Mouse (Mus musculus) hindbrain, embryonic 14.5 days (tissue): ENCODE results near the gene Rrp15. TPM values are rescaled to one million over a fixed set of nuclear protein-coding genes. Genes with fewer than 3 reads are reported as not detected.

Source experiments
- ATAC-seq: fragments of 200-750 bp; cut with Nextera tagmentation; 2 replicates; pipeline ENCODE4 v1.8.0; 2017; ENCODE audit warnings: moderate number of reproducible peaks, mild to moderate bottlenecking, moderate TSS enrichment, moderate library complexity; ENCODE audit not compliant: low FRiP score
- DNase-seq: peaks from one replicate; pipeline ENCODE4 v3.0.0-alpha.2; 2015; ENCODE audit warnings: low spot score
- H3K27ac ChIP-seq: fragments of 300-500 bp; sonication (generic); 2 replicates; pipeline ENCODE4 v1.5.1; 2014; ENCODE audit warnings: mild to moderate bottlenecking, moderate library complexity
- H3K27me3 ChIP-seq: fragments of 300-500 bp; sonication (generic); 2 replicates; pipeline ENCODE4 v1.6.1; 2014; ENCODE audit warnings: mild to moderate bottlenecking, low read length, mixed read lengths; ENCODE audit not compliant: control insufficient read depth, insufficient read depth
- H3K36me3 ChIP-seq: fragments of 300-500 bp; sonication (generic); replicated peaks from 2 replicates; pipeline ENCODE4 v1.6.1; 2014; ENCODE audit not compliant: control insufficient read depth, insufficient read depth
- H3K4me1 ChIP-seq: fragments of 300-500 bp; sonication (generic); replicated peaks from 2 replicates; pipeline ENCODE4 v1.6.1; 2014; ENCODE audit warnings: antibody characterized with exemption, low read length, mixed read lengths; ENCODE audit not compliant: control insufficient read depth, insufficient read depth
- H3K4me2 ChIP-seq: fragments of 300-500 bp; sonication (generic); replicated peaks from 2 replicates; pipeline ENCODE4 v1.6.1; 2014; ENCODE audit warnings: mild to moderate bottlenecking, moderate library complexity
- H3K4me3 ChIP-seq: fragments of 300-500 bp; sonication (generic); replicated peaks from 2 replicates; pipeline ENCODE4 v1.5.1; 2014; ENCODE audit warnings: mild to moderate bottlenecking, low read length
- H3K9ac ChIP-seq: fragments of 300-500 bp; sonication (generic); 2 replicates; pipeline ENCODE4 v1.6.1; 2014
- H3K9me3 ChIP-seq: fragments of 300-500 bp; sonication (generic); 2 replicates; pipeline ENCODE4 v1.6.1; 2016; ENCODE audit warnings: low read length; ENCODE audit not compliant: control insufficient read depth
- WGBS: fragments of 180-500 bp; shearing (Covaris S2); extraction: QIAGEN DNeasy Blood & Tissue Kit; methylation state at CpG from one replicate; pipeline ENCODE4 v1.1.7; 2014; 5-methylcytosine and 5-hydroxymethylcytosine counted together
- polyA plus RNA-seq: library from polyadenylated mRNA; unstranded; fragments of >200 nt; fragmentation: Nextera tagmentation; extraction: Ambion mirVana; gene quantifications from 2 replicates; pipeline ENCODE4 v1.2.1, GENCODE M21; 2014

Gene Rrp15
- polyA plus RNA-seq, 1 experiment from 2014 or later: 27.9 TPM

DNA sequence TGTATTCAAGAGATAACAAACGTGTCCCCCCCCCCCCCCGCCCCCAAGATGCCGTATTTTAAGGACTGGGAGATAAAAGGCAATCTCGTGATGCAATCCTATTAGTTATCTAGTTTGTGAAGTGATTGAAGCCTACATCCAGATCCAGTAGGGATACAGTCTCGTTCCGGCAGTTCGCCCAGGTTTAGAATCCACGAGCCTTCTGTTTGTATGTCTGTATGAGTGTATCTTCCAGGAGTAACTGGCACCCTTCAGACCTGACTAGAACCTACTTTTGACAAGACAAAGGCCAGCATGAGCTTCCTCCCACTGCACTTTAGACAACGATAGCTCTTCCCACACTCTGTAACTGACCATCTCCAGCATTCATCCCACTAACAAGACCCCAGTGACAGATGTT is 57.5 kb downstream of the Rrp15 start:
- ATAC-seq (no peak), DNase-seq (no peak)
- Histone ChIP-seq H3K27ac (no peak overlapping the region), H3K9me3 (no peaks in the 10 kb centered on the region), H3K9ac (no peak overlapping the region), H3K4me2 (no peak overlapping the region), H3K4me3 (no peak overlapping the region), H3K4me1 (no peaks in the 10 kb centered on the region), H3K36me3 (no peaks in the 10 kb centered on the region), H3K27me3 (no peaks in the 10 kb centered on the region)
- 79% methylated on average over 9 of the region's 9 CpGs for WGBS

DNA sequence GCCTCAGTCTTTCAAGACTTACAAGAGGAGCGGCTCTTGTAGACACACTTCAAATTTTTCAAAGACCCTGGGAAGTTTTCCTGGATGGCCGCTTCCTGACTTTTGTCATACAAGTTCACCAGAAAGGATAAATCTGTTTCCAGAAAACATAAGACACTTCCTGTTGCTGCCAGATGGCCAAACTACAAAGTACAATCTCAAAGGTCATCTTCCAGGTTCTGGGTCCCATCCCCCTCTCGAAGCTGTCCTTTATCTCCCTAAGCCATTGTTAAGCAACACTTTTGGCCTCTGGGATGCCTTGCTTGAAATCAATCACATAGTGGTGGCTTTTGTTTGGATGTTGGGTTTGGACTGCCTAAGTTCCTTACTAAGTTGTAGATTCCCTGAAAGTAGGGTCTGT is 65.1 kb downstream of the Rrp15 start:
- Histone ChIP-seq H3K4me1 (no peaks in the 10 kb centered on the region), H3K36me3 (no peaks in the 10 kb centered on the region), H3K9me3 (no peaks in the 10 kb centered on the region), H3K27ac (no peak overlapping the region), H3K4me3 (no peak overlapping the region), H3K9ac (no peak overlapping the region), H3K4me2 (no peak overlapping the region), H3K27me3 (no peaks in the 10 kb centered on the region)
- WGBS: 86% methylated on average over 3 of the region's 3 CpGs
- DNase-seq (no peak), ATAC-seq (no peak)

DNA sequence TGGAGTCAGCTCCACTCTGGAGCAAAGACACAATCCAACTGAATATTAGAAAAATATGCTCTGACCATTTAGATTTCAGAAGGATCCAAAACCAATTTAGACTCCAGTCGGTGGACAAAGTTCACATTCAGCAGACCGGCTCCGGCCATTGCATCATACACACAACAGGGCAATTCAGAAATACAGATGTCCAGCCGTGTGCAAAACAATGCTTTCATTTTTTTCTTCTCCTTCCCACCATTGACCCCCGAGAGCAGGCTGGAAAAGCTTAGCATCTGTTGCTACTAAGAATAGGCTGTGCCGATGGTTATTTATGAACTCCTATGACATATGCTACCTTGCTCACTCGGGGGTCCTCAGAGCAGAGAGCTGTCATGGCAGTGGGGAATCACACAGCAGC is 66.6 kb downstream of the Rrp15 start:
- no peak overlapping the region for H3K9ac ChIP-seq
- ATAC-seq (no peak), DNase-seq (no peak)
- no peaks in the 10 kb centered on the region for H3K27me3 ChIP-seq
- no peak overlapping the region for H3K4me2 ChIP-seq
- no peaks in the 10 kb centered on the region for H3K36me3 ChIP-seq
- no peaks in the 10 kb centered on the region for H3K4me1 ChIP-seq
- no peak overlapping the region; the same call in 1 of the 2 replicates for H3K27ac ChIP-seq
- WGBS: 28% methylated on average over 7 of the region's 7 CpGs
- H3K9me3 ChIP-seq: no peaks in the 10 kb centered on the region
- no peak overlapping the region for H3K4me3 ChIP-seq

DNA sequence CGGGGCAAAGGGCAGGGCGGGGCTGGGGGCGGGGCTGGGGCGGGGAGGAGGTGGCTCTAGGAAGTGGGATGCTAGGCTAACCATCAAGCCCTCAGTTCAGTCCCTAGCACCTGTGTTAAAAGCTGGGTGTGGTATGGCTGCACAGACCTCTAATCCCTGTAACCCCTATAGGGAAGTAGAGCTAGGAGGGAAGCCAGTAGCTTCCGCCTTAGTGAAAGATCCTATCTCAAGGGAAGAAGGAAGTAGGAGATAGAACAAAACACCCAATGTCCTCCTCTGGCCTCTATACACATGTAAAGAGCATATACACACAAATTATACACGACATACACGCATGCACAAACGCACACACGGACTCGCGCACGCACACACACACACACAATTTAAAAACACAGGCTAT is 71.5 kb downstream of the Rrp15 start:
- H3K4me3 ChIP-seq: no peak overlapping the region
- WGBS: 89% methylated on average over 12 of the region's 12 CpGs

DNA sequence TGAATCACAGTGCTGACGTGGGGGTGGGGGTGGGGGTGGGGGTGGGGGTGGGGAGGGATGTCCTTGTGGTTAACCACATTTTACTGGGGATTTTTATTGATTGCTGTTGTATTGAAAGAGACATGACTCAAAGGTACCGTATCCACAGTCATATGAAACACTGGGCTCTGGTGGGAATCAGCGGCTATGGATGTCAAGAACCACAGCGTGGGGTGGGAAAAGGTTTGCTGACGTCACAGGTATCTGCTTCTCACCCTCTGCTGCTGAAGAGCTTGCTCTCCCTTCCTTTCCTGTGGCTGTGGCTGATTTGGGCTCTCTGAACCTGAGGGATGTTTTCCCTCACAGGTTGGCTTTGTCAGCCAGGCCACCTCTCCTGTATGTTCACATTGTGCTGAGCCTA is 73.0 kb downstream of the Rrp15 start:
- Histone ChIP-seq H3K27ac (no peak overlapping the region), H3K27me3 (no peaks in the 10 kb centered on the region), H3K36me3 (no peaks in the 10 kb centered on the region), H3K9me3 (no peaks in the 10 kb centered on the region), H3K4me2 (no peak overlapping the region), H3K4me3 (no peak overlapping the region), H3K9ac (no peak overlapping the region), H3K4me1 (0 out of 2 replicates have a peak, but pooled peaks cover 9% of the 10 kb centered on the region)
- no peak for DNase-seq
- WGBS: 55% methylated on average over 5 of the region's 5 CpGs
- no peak for ATAC-seq

More for the DNA sequence above, 71.5 kb downstream of the Rrp15 start:
- Histone ChIP-seq H3K27me3 (no peaks in the 10 kb centered on the region), H3K4me1 (0 out of 2 replicates have a peak, but pooled peaks cover 9% of the 10 kb centered on the region), H3K27ac (no peak overlapping the region), H3K4me2 (no peak overlapping the region), H3K9ac (no peak overlapping the region), H3K9me3 (no peaks in the 10 kb centered on the region), H3K36me3 (no peaks in the 10 kb centered on the region)
- no peak for ATAC-seq
- DNase-seq: no peak

DNA sequence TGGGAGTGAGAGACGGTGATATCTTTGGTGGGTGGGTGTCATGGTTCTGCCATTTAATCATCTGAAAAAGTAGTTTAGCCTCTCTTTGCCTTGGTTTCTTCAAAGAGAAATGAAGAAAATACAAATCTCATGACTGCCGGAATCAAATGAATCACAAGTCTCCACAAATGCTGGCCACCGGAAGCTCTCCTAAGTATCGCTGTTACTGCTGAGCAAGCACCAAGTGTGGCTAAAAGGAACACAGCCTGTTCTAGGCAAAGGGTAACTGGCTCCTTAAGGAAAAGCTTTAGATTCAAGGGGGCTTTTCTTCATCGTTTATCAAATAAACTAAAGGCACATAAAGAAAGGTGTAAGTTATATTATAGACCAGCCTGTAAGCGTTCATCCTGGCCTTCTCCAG is 73.9 kb downstream of the Rrp15 start:
- Histone ChIP-seq H3K4me2 (no peak overlapping the region), H3K9ac (no peak overlapping the region), H3K27ac (no peak overlapping the region), H3K4me3 (no peak overlapping the region), H3K27me3 (no peaks in the 10 kb centered on the region), H3K36me3 (no peaks in the 10 kb centered on the region), H3K4me1 (0 out of 2 replicates have a peak, but pooled peaks cover 9% of the 10 kb centered on the region), H3K9me3 (no peaks in the 10 kb centered on the region)
- 76% methylated on average over 6 of the region's 6 CpGs for WGBS
- DNase-seq (no peak), ATAC-seq (no peak)

DNA sequence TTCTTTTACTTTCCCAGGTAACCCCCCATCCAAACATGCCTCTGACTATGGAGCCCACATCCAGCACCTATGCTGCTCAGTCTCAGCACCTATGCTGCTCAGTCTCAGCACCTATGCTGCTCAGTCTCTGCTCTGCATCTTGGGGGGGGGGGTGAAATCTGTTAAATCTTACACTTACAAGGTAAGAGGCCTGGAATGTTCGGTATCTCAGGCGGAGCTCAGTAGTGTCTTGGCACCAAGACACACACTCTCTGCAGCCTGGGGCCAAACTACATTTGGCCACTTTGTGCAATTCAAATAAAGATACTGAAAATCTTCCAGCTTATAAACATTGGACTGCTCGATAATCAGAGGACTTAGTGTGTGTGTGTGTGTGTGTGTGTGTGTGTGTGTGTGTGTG is 74.5 kb downstream of the Rrp15 start:
- Histone ChIP-seq H3K4me2 (no peak overlapping the region), H3K9ac (no peak overlapping the region), H3K4me3 (no peak overlapping the region), H3K27ac (no peak overlapping the region), H3K27me3 (no peaks in the 10 kb centered on the region), H3K9me3 (no peaks in the 10 kb centered on the region), H3K4me1 (0 out of 2 replicates have a peak, but pooled peaks cover 9% of the 10 kb centered on the region), H3K36me3 (no peaks in the 10 kb centered on the region)
- WGBS: 95% methylated on average over 3 of the region's 3 CpGs
- ATAC-seq (no peak), DNase-seq (no peak)

DNA sequence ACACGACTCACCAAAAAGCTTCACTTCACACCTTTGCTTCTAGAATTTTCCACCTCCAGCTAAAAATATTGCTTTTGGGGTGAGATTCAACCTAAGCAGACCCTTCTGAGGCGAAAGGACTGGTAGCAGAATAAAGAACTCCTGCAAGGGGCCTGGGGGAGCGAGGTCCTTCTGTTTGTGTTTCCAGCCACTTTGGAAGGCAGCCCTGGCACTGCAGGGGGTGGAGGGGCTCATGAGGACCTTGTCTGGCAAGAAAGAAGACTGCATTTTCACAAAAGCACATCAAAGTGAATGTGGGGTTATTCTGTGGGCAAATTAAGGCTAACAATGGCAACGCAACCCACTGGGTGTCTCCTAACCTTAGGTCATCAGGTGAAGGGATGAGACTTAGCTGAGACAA is 76.0 kb downstream of the Rrp15 start:
- H3K27me3 ChIP-seq: no peaks in the 10 kb centered on the region
- ATAC-seq: no peak
- no peaks in the 10 kb centered on the region for H3K36me3 ChIP-seq
- H3K27ac ChIP-seq: no peak overlapping the region
- WGBS: 57% methylated on average over 4 of the region's 4 CpGs
- H3K4me1 ChIP-seq: 0 out of 2 replicates have a peak, but pooled peaks cover 9% of the 10 kb centered on the region
- no peak overlapping the region for H3K4me3 ChIP-seq
- H3K9me3 ChIP-seq: no peaks in the 10 kb centered on the region
- no peak overlapping the region for H3K4me2 ChIP-seq
- no peak overlapping the region for H3K9ac ChIP-seq
- no peak for DNase-seq
